Mouse (Mus musculus) left cerebral cortex, adult 8-10 months (tissue): ENCODE measurements around the gene Kif28. TPM values are rescaled to one million over a fixed set of nuclear protein-coding genes. Genes with fewer than 3 reads are reported as not detected.
"Not testable (repeated sequence)": the region's sequence is repeated elsewhere in the genome, so short reads cannot be mapped to it uniquely, and the experiment has no call there.

ENCODE experiments used
- DNase-seq, 2 experiments: peaks; one replicate each; pipeline ENCODE4 v3.0.0; 2022; ENCODE audit warnings: low spot score in 2 of 2
- total RNA-seq, 4 experiments: library from RNA; stranded (reverse); gene quantifications; 2 replicates each; pipeline ENCODE4 v1.2.4; 2022

Kif28 gene
- total RNA-seq: under 1 TPM in 2 of 4 experiments, not detected in 2; 0.22 to 0.27 TPM

DNA sequence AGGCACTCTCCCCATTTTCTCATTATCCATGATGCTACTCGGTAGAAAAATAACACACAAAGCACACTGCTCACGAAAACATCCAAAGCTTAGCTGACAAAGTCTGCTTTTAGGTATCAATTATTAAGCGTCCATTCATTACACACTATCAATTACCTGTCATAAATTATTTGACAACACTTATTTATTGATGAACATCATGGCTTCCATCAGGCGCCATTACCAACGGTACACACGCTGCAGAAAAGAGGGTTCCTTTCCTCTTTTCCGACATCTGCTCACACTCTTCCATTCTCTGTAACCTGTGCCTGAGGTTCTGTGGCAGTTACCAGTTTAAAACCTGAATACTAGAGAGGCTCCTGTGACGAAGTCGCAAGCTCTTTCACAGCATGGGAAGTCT is at the start of gene Kif28:
Gene Kif28, minus strand, starts transcription at position 101 of the 400 bp plus-strand sequence.
- DNase-seq: no peak

GRCm38 (mm10) chr1:179787281-179787680 is 42.2 kb upstream of the Kif28 start:
- DNase-seq: no peak

DNA sequence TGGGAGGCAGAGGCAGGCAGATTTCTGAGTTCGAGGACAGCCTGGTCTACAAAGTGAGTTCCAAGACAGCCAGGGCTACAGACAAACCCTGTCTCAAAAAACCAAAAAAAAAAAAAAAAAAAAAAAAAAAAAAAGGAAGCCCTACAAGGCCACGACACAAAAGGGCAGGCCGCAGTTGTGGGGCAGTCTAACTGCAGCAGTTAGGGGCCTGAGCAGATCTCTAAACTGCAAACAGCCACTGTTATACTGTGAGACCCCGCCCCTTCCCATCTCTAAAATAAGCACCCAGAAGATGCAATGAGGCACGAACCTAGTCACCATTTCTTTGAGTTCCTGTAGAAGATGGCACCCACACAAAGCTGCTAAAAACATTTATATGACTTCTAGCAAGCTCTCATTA is 40.4 kb upstream of the Kif28 start:
- DNase-seq: no peak

- DNase-seq: no peak
Observed at GRCm38 (mm10) chr1:179784098-179784497, 39.0 kb upstream of the Kif28 start.

DNA sequence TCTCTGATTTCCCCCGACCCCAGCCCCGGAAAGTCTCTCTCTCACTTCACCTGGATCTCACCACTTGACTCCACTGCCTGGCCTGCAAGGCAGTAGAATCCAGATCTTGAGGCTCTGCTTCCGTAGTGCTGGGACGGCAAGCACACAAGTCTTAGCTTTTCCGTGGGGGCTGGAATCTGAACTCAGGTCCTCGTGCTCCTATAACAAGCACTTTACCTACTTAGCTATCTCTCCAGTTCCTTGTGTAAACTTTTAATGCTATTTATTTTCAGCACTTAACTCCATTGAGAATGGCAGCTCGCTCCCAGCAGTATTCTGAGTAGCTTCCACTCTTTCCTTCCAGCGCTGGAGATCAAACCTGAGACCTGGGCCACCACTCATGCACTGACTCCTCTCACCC is 31.8 kb upstream of the Kif28 start:
- DNase-seq: no peak

DNA sequence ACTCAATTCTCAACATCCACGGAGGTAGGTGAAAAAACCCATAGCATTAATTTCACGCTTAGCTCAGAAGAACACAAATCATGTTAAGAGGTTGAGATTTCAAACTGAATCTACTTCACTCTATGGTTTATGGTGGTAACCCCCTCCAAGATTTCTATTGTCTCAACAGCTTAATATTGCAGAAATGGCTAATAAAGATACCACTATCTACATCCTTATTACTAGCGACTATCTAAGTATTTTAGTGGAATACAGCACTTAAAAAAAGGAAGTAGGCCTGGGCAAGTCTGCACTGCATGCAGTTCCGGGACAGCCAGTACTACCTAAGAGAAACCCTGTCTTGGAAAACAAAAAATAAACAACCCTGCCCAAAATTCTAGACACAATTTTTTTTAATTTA is 15.5 kb upstream of the Kif28 start:
- DNase-seq: no peak

- no peak for DNase-seq
Observed at GRCm38 (mm10) chr1:179760086-179760485, 15.0 kb upstream of the Kif28 start.

DNA sequence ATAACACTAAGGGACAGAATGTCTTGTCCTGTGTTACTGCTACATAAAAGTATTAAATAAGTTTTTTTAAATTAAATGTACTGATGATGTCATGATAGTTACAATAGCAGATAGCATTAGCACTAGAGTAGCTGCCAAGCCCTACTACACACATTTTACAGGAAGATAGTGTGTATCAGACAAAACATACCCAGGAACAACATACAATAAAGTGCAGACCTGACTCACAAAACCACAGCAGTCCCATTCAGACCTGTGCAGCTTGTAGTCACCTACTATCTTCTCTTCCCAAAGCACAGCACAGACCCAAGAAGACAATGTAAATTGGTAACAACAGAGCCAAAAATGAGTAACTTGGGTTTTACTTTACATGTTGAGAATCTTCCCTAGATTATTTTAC is 11.4 kb upstream of the Kif28 start:
- DNase-seq: no peak

- DNase-seq: no peak
Observed at GRCm38 (mm10) chr1:179753006-179753405, 7.9 kb upstream of the Kif28 start.

GRCm38 (mm10) chr1:179752276-179752675 is 7.2 kb upstream of the Kif28 start:
- no peak for DNase-seq

DNA sequence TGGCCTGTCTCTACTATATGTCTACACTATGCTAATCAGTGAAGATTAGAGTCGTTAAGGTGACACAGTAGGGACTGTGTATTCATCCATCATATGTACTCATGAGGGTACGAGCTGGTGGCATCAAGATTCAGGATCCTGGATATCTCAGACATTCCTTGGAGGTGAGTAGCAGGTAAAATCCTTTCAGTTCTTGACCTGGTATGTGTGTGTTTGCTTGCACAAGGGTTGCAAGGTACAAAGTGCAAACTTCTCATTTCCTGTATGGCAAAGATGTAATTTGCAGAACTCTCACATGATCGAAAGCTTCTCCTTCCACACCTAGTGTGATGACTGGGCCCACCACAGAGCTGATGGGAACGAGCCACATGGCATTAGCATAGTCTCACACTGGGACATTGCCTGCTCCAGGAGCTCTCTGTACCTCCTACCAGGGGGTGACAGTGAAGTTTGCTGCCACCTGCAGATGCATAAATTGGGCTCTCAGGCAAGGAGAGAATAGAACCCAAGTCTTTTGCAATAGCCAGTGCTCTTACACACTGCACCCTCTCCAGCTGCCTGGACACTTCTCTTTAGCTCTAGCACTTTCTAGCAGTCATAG is 1.4 kb downstream of the Kif28 start:
- no peak for DNase-seq

DNA sequence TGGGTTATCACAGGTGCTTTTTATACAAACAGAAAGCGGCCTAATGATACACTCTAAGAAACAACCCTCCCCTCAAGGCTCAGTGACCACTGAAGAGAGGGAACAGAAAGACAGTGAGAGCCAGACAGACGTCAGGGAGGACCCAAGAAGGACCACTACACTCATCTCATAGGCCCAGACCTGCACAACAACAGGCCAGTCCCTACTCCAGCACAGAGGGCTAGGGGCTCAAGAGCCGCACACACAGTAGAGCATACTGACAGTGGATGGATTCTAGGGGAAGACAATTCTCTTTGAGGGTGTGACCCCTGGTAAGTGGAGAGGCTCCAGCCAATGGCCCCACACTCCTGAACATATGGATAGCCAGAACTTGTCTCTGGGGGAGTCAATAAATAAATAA is 8.6 kb downstream of the Kif28 start:
- DNase-seq: no peak

- DNase-seq: peak in 1 of 2 experiments; percentile 49
Observed at GRCm38 (mm10) chr1:179734500-179735474, 10.3 kb downstream of the Kif28 start.

DNA sequence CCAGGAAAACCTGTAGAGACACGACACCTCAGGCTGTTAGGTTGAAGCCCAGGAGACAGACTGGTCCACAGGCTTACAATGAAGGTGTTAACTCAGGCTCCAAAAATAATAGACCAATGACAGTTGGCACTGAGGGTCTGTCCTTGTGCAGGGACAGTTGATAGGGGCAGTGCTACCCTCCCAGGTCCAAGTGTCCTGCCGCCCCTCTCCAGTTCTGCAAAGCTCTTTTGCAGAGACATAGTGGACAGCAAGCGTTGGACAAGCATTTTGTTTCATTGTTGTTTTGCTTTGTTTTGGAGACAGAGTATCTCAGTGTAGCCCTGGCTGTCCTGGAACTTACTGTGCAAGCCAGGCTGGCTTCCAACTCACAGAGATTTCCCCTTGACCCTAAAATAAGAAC is 13.7 kb downstream of the Kif28 start:
- DNase-seq: no peak

GRCm38 (mm10) chr1:179728661-179729060 is 16.4 kb downstream of the Kif28 start:
- DNase-seq: no peak

- DNase-seq: no peak
Observed at GRCm38 (mm10) chr1:179722811-179723469, 22.1 kb downstream of the Kif28 start.

GRCm38 (mm10) chr1:179715786-179716185 is 29.3 kb downstream of the Kif28 start:
- DNase-seq: no peak

DNA sequence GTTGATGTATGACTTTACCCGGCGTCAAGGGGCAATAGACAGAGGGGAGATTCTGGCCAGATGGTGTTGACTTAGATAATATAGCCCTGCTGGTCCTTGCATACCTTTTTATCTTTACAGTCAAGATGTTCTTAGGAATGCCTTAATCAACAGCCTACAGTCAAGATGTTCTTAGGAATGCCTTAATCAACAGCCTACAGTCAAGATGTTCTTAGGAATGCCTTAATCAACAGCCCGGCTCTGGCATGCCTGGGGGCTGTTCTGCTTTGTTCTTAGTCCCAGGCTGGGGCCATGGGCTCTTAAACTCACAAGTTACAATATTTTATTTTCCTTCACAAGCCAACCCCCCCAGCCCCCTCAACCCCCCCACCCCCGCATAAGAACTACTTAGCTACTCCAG is 29.8 kb downstream of the Kif28 start:
- DNase-seq: not testable (repeated sequence)

DNA sequence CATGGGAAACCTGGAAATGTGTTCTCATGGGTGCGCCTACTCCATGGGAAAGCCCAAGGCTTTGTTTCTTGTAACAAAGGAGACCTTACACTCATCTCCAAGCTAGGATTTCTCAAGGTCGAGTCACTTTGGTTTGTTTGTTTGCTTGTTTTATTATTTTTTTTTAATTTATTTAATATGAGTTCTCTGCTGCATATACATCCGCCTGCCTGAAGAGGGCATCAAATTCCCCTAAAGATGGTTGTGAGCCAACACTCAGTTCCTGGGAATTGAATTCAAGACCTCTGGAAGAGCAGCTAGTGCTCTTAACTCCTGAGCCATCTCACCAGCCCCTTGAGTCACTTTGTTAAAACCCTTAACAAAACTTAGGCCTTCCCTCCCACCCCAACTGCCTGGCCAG is 31.7 kb downstream of the Kif28 start:
- DNase-seq: no peak

DNA sequence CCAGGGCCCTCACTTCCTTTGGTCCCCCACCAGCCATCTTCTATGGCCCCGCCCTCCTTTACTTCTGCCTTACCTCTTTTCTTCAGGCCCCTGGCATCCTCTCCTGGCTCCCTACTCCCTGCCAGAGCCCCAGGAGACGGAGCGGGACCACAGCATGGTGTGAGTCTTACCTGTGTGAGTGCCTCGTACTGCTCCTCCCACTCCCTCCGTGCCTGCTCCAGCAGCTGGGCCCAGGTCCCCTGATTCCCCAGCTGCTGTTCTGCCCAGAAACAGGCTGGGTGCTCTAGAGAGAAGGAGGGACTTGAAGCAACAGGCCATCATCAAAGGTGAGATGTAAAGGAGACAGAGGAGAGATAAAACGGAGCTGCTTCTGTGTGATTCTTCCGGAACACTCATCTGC is 32.4 kb downstream of the Kif28 start:
- DNase-seq: no peak

GRCm38 (mm10) chr1:179710739-179711138 is 34.3 kb downstream of the Kif28 start:
- DNase-seq: no peak

GRCm38 (mm10) chr1:179709390-179709789 is 35.7 kb downstream of the Kif28 start:
- peak; percentile 27 to 92 for DNase-seq
